Mouse (Mus musculus): ENCODE measurements around the gene Rsl1d1. TPM values are rescaled to one million over a fixed set of nuclear protein-coding genes. Genes with fewer than 3 reads are reported as not detected.

The Rsl1d1 gene
- 139 and 167 TPM in 2 replicates for polyA plus RNA-seq (2014; fragmentation: Nextera tagmentation; extraction: Ambion mirVana)

DNA sequence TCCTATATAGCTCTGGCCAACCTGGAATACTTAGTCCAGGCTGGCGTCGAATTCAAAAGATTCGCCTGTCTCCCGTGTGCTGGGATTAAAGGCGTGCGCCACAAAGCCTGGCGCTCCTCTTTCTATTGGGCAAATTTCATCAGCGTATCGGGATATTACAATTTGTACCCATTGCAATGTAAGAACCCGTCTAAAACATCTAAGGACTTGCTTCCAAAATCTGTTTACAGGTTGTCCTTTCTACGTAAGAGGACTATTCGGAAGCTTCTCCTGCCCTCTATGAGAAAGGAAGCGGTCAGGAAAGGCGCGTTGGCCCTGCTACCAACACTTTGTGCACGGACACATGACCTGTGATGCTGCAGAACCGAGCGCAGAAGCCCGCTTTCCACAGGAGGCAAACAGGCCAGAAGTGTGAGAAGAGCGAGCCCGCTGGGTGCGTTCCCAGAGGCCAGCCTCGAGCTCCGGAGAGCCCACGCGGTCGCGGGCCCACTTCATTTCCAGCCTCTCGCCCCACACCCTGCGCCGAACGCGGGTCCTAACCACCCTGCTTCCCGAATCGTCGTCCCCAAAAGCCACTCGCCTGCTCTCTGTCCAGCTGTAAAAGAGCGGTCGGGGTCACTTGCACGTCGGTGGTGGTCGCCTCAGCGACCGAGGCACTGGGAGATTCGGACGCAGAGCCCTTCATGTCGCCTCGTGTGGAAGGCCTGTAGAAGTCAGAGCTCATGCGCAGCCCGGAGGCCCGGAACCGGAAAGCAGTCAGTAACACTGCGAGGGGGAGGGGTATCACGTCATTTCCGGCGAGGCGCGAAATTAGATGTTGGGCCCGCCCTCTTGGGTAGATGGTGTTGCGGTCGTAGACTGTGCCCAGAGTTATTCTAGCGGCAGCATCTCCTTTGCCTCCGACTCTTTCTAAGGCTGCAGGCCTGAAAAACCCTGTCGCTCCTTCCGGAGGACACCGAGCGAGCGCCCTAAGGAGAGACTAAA lies at the start of gene Rsl1d1:
Gene Rsl1d1 (minus strand): TSS at position 761 of the 984 bp plus-strand sequence.
- WGBS: under 1% methylated on average over 68 of the region's 68 CpGs
- Histone ChIP-seq H3K4me3 (replicated peaks; ENCODE audit: low read depth, low read length) (peak within 1 kb of the TSS; percentile 87), H3K9me3 (ENCODE audit: control insufficient read depth, low read length) (no peaks in the 10 kb centered on the region), H3K4me1 (ENCODE audit: control insufficient read depth, insufficient read depth, low read length) (peaks cover 22% of the 10 kb centered on the region), H3K9ac (replicated peaks; ENCODE audit: low read length) (peak within 1 kb of the TSS; percentile 85), H3K4me2 (ENCODE audit: low read length) (peak within 1 kb of the TSS; percentile 96), H3K27ac (replicated peaks; ENCODE audit: low read depth, low read length) (peak within 1 kb of the TSS; percentile 67), H3K27me3 (ENCODE audit: control insufficient read depth, insufficient read depth, low read length) (no peaks in the 10 kb centered on the region), H3K36me3 (ENCODE audit: control insufficient read depth, insufficient read depth, low read length) (peaks cover 41% of the 10 kb centered on the region)
- DNase-seq (peak; percentile 98), ATAC-seq (ENCODE audit: low FRiP score, low TSS enrichment) (peak; percentile 99)

DNA sequence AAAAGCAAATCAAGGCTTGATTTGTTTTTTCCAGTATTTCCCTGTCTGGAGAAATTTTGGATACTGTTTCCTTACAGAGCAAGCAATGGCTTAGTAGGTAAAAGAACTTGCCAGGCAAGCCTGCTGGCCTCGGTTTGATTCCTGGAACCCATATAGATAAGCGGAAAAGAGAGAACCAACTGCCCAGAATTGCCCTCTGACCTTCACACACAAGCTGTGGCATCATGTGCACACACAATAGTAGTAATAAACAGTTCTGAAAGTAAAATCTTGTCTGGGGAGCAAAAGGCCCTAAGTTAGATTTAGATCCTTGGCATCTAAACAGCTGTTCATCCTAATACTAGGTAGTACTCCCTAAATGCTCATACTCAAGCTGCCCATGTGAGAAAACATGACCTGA lies 44.7 kb upstream of the Rsl1d1 start:
- WGBS: 94% methylated on average over 2 of the region's 2 CpGs
- no peak for DNase-seq
- no peak overlapping the region for H3K9ac ChIP-seq (replicated peaks; ENCODE audit: low read length)

DNA sequence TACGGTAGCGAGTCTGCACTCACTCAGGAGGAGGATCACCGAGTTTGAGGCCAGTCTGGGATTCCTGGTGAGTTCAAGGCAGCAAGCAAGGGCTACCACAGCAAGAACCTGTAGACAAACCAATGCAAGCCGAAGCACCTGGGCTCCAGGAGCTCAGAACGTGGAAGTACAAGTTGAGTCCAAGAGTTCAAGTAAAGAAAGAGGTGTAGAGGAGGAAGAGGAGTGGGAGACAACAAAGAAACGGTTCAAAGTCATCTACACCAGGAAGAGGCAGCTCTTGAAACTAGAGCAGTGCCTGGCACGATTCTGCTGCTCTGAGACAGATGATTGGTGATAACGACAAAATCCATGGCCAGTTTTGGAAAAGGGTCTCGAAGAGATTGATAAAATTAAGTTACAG lies 42.6 kb upstream of the Rsl1d1 start:
- 90% methylated on average over 9 of the region's 9 CpGs for WGBS
- Histone ChIP-seq H3K9ac (replicated peaks; ENCODE audit: low read length) (no peak overlapping the region), H3K4me1 (ENCODE audit: control insufficient read depth, insufficient read depth, low read length) (no peaks in the 10 kb centered on the region), H3K27ac (replicated peaks; ENCODE audit: low read depth, low read length) (no peak overlapping the region), H3K36me3 (ENCODE audit: control insufficient read depth, insufficient read depth, low read length) (no peaks in the 10 kb centered on the region), H3K4me3 (replicated peaks; ENCODE audit: low read depth, low read length) (no peak overlapping the region), H3K4me2 (ENCODE audit: low read length) (no peak overlapping the region), H3K9me3 (ENCODE audit: control insufficient read depth, low read length) (no peaks in the 10 kb centered on the region), H3K27me3 (ENCODE audit: control insufficient read depth, insufficient read depth, low read length) (no peaks in the 10 kb centered on the region)
- no peak for ATAC-seq (ENCODE audit: low FRiP score, low TSS enrichment)
- DNase-seq: no peak

More for the DNA sequence above, 44.7 kb upstream of the Rsl1d1 start:
- no peak overlapping the region for H3K4me3 ChIP-seq (replicated peaks; ENCODE audit: low read depth, low read length)
- no peaks in the 10 kb centered on the region for H3K9me3 ChIP-seq (ENCODE audit: control insufficient read depth, low read length)
- ATAC-seq (ENCODE audit: low FRiP score, low TSS enrichment): no peak
- H3K4me2 ChIP-seq (ENCODE audit: low read length): no peak overlapping the region
- peaks cover 15% of the 10 kb centered on the region for H3K4me1 ChIP-seq (ENCODE audit: control insufficient read depth, insufficient read depth, low read length)
- H3K36me3 ChIP-seq (ENCODE audit: control insufficient read depth, insufficient read depth, low read length): no peaks in the 10 kb centered on the region
- H3K27ac ChIP-seq (replicated peaks; ENCODE audit: low read depth, low read length): no peak overlapping the region
- H3K27me3 ChIP-seq (ENCODE audit: control insufficient read depth, insufficient read depth, low read length): no peaks in the 10 kb centered on the region

DNA sequence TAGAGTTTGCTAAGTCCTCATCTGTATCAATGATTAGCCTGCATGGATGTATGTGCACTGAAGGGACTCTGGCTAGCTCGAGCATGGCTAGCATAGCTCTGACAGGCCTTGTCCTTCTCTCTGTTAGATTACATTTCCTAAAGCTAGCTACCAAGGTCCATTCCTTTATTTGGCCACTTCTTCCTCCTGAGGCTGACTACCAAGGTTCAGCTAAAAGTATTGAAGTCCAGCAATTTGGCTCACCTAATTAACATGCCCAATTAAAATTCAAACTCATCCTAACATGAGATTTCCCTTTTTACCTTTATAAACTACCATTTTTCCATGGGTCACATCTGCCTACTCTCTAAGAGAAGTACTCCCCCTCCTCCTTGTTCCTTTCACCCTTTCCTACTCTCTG lies 39.3 kb upstream of the Rsl1d1 start:
- DNase-seq: no peak
- Histone ChIP-seq H3K4me3 (replicated peaks; ENCODE audit: low read depth, low read length) (no peak overlapping the region), H3K27ac (replicated peaks; ENCODE audit: low read depth, low read length) (no peak overlapping the region), H3K4me2 (ENCODE audit: low read length) (no peak overlapping the region), H3K4me1 (ENCODE audit: control insufficient read depth, insufficient read depth, low read length) (no peaks in the 10 kb centered on the region), H3K9ac (replicated peaks; ENCODE audit: low read length) (no peak overlapping the region), H3K9me3 (ENCODE audit: control insufficient read depth, low read length) (no peaks in the 10 kb centered on the region), H3K36me3 (ENCODE audit: control insufficient read depth, insufficient read depth, low read length) (peaks cover 11% of the 10 kb centered on the region), H3K27me3 (ENCODE audit: control insufficient read depth, insufficient read depth, low read length) (no peaks in the 10 kb centered on the region)
- 73% methylated on average over 1 of the region's 1 CpGs for WGBS
- ATAC-seq (ENCODE audit: low FRiP score, low TSS enrichment): no peak

DNA sequence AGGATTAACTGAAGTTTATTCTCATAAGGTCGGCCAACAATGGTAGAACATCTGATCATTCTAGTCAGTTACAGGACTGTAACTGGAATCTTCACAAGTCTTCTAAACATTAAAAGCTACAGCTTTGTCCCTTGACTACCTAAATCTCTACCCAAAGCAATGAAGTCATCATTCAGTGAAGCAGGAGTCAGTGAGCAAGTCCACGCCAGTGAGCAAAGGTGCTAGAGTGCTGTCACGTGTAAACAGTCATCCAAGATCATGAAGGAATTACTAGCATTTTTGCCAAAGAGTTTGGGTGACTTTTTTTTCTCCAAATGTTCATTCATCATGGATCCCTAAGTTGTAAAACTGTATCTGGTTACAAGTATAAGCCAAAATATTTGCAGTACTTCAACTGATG lies 14.7 kb upstream of the Rsl1d1 start:
- Histone ChIP-seq H3K4me1 (ENCODE audit: control insufficient read depth, insufficient read depth, low read length) (no peaks in the 10 kb centered on the region), H3K9me3 (ENCODE audit: control insufficient read depth, low read length) (no peaks in the 10 kb centered on the region), H3K36me3 (ENCODE audit: control insufficient read depth, insufficient read depth, low read length) (peaks cover 64% of the 10 kb centered on the region), H3K27me3 (ENCODE audit: control insufficient read depth, insufficient read depth, low read length) (no peaks in the 10 kb centered on the region), H3K27ac (replicated peaks; ENCODE audit: low read depth, low read length) (no peak overlapping the region), H3K4me3 (replicated peaks; ENCODE audit: low read depth, low read length) (no peak overlapping the region), H3K4me2 (ENCODE audit: low read length) (no peak overlapping the region), H3K9ac (replicated peaks; ENCODE audit: low read length) (no peak overlapping the region)
- DNase-seq (no peak), ATAC-seq (ENCODE audit: low FRiP score, low TSS enrichment) (no peak)
- WGBS: 90% methylated on average over 3 of the region's 3 CpGs

DNA sequence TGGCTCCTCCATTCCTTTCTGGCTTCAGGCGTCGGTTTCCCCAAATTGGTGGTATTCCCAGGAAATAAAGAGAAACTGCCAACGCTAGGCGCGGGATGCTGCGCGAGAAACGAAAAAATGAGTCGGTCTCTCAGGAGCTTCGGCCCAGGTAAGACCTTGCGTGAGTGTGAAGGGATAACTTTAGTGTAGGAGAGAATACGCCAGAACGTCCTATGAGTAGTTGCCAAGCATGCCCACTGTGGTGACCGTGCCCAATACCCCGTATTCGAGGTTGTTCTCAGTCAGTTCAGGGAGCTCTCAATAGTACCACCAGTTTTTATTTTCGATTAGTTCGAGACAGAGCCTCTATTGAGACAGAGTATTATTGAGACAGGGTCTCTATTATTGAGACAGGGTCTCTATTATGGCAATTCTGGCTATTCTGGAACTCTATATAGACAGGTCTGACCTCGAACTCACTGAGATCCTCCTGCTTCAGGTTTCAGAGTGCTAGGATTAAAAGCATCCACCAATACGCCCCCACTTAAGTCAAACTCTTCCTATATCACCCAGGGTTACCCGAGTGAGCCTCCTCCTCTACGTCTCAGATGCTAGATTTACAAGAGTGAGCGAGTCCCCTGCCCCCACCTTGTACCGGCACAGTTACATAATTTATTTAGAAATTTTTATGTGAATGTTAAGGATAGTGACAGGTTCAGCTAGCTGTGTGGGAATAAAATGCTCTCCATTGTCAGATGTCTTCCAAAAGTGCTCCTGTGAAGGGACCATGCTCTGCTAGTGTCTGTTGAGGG lies 664 bp upstream of the Rsl1d1 start:
- H3K36me3 ChIP-seq (ENCODE audit: control insufficient read depth, insufficient read depth, low read length): peaks cover 37% of the 10 kb centered on the region
- H3K4me2 ChIP-seq (ENCODE audit: low read length): peak overlapping the region; percentile 83
- H3K9me3 ChIP-seq (ENCODE audit: control insufficient read depth, low read length): no peaks in the 10 kb centered on the region
- H3K27ac ChIP-seq (replicated peaks; ENCODE audit: low read depth, low read length): peak overlapping the region; percentile 49
- peaks cover 22% of the 10 kb centered on the region for H3K4me1 ChIP-seq (ENCODE audit: control insufficient read depth, insufficient read depth, low read length)
- DNase-seq (no peak), ATAC-seq (ENCODE audit: low FRiP score, low TSS enrichment) (peak; percentile 55; the same call in 1 of the 2 replicates)
- no peaks in the 10 kb centered on the region for H3K27me3 ChIP-seq (ENCODE audit: control insufficient read depth, insufficient read depth, low read length)
- peak overlapping the region; percentile 79 for H3K9ac ChIP-seq (replicated peaks; ENCODE audit: low read length)
- H3K4me3 ChIP-seq (replicated peaks; ENCODE audit: low read depth, low read length): peak overlapping the region; percentile 87
- WGBS: 9% methylated on average over 24 of the region's 24 CpGs

DNA sequence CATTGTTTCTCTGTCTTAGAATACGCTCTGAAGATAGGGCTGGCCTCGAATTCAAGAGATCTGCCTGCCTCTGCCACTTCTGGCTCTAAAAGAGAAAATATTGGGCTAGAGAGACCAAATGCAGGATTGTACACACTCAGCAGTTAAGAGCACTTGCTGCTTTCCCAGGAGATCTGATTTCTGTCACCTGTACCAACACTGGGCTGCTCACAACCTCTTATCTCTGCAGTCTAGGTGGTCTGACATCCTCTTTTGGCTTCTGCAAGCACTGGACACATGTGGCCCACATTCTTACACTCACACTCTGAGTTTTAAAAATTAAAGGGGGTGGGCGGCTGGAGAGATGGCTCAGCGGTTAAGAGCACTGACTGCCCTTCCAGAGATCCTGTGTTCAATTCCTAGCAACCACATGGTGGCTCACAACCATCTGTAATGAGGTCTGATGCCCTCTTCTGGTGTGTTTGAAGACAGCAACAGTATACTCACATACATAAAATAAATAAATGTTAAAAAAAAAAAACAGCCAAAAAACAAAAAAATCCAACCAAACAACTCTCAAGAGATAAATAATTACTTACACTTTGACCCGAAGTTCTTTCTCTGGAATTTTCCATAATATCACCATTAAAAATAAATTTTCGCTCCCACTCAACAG lies 1.3 kb downstream of the Rsl1d1 start:
- Histone ChIP-seq H3K27ac (replicated peaks; ENCODE audit: low read depth, low read length) (no peak overlapping the region), H3K9ac (replicated peaks; ENCODE audit: low read length) (peak overlapping the region; percentile 85), H3K9me3 (ENCODE audit: control insufficient read depth, low read length) (no peaks in the 10 kb centered on the region), H3K36me3 (ENCODE audit: control insufficient read depth, insufficient read depth, low read length) (peaks cover 47% of the 10 kb centered on the region), H3K4me2 (ENCODE audit: low read length) (peak overlapping the region; percentile 96), H3K4me1 (ENCODE audit: control insufficient read depth, insufficient read depth, low read length) (peaks cover 22% of the 10 kb centered on the region), H3K27me3 (ENCODE audit: control insufficient read depth, insufficient read depth, low read length) (no peaks in the 10 kb centered on the region), H3K4me3 (replicated peaks; ENCODE audit: low read depth, low read length) (peak overlapping the region; percentile 87)
- no peak for ATAC-seq (ENCODE audit: low FRiP score, low TSS enrichment)
- 74% methylated on average over 6 of the region's 6 CpGs for WGBS
- no peak for DNase-seq

DNA sequence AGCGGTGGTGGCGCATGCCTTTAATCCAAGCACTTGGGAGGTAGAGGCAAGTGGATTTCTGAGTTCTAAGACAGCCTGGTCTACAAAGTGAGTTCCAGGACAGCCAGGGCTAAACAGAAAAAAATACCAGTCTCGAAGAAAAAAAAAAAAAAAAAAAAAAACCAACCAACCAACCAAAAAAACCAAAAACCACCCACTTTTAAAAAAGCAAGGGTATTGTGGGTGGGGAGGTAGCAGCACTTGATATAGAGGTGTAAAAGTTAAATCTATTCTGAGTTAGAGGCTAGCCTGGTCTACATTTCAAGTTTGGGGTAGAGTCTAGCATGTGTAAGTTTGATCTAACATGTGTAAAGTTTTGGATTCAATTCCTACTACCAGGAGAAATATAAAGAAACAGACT lies 2.9 kb downstream of the Rsl1d1 start:
- H3K4me3 ChIP-seq (replicated peaks; ENCODE audit: low read depth, low read length): no peak overlapping the region
- H3K36me3 ChIP-seq (ENCODE audit: control insufficient read depth, insufficient read depth, low read length): peaks cover 63% of the 10 kb centered on the region
- no peak for DNase-seq
- H3K27ac ChIP-seq (replicated peaks; ENCODE audit: low read depth, low read length): no peak overlapping the region
- H3K27me3 ChIP-seq (ENCODE audit: control insufficient read depth, insufficient read depth, low read length): no peaks in the 10 kb centered on the region
- no peak overlapping the region for H3K4me2 ChIP-seq (ENCODE audit: low read length)
- ATAC-seq (ENCODE audit: low FRiP score, low TSS enrichment): no peak
- H3K9me3 ChIP-seq (ENCODE audit: control insufficient read depth, low read length): no peaks in the 10 kb centered on the region
- peaks cover 22% of the 10 kb centered on the region for H3K4me1 ChIP-seq (ENCODE audit: control insufficient read depth, insufficient read depth, low read length)
- WGBS: 94% methylated on average over 3 of the region's 3 CpGs
- H3K9ac ChIP-seq (replicated peaks; ENCODE audit: low read length): no peak overlapping the region

Measured in midbrain, embryonic 14.5 days (tissue).